Mouse (Mus musculus) spleen, adult 2 months (tissue): ENCODE results near the gene Pdia5.

Source experiments
- CTCF ChIP-seq: fragments of 200-500 bp; IDR thresholded peaks from 2 replicates; pipeline ENCODE4 v1.5.1; 2011; ENCODE audit warnings: mild to moderate bottlenecking, inconsistent platforms; ENCODE audit not compliant: insufficient read depth, insufficient read length, insufficient replicate concordance; ENCODE audit errors: extremely low read depth
- POLR2A ChIP-seq: fragments of 200-500 bp; IDR thresholded peaks from 2 replicates; pipeline ENCODE4 v1.6.1; 2011; ENCODE audit warnings: low read depth, low read length, inconsistent platforms

DNA sequence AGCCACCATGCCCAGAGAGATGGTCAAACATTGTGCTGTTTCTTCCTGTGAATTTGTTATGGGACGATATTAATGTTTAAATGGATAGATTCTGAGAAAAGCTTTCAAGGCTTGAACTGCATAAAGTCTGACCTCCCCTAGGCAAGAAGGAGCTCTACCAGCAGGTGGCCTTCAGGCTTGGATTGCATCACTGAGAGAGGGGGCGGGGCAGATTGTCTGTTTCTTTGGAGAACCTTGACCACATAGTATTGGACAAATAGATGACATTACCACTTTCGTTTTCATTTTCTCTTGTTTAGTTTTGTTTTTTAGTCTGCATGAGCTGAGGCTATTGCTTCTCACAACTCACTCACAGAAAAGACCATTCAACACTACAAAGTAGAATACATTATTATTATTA is 111.3 kb downstream of the Pdia5 start:
- TF ChIP-seq POLR2A (no peak), CTCF (no peak)
